Mouse (Mus musculus) thymus, postnatal 10 days (tissue): ENCODE measurements around the gene Arl15.
A peak's percentile ranks its signal among the peaks of the same experiment; 100 is the strongest.

Source experiments
- DNase-seq, 2 experiments: peaks; one replicate each; pipeline ENCODE4 v3.0.0; 2021; ENCODE audit warnings: low spot score in 2 of 2

Arl15 gene

DNA sequence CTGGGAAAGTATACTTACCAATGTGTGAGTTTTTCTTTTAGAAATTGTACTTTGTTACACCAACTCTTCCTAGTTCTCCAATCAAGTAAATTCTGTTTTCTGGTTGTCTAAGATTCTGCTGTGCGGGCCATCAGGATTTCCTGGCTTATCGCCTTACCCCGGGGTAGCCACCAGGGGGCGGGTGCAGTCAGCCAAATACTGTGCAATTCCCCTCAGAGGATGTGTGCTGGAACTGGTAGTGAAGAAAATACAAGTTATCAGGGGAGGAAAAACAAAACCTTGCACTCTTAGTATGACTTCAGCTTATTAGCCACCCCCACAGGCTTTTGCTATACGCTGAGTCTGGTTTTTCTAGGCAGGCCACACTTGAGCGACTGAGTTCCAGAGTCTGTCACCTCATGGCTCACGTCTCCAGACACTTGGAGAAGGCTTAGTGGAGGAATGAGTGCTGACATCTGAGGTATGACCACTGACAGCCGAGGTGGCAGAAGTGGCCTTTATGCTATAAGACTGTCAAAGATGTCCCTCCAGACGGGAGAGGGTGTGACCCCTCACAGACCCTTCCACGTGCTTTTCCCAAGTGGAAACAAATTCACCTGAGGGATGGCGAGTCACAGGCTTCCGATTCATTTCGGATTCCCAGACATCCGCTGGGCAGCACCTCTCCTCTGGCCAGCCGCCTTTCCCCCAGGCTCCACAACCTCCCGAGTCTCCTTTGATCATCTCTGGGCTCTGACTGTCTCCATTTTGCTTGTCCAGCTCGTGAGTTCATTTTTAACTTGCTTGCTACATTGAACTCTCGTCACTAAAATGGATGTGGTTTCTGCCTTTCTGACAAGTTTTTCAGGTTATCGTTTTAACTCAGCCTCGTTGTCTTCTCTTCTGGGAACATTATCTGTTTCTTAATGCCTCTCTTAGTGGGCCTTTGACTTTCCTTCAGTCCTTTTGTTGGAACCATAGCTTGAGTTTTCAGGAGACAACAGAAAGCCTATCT, 75.2 kb downstream of the Arl15 start:
- peak; percentile 36 to 76 for DNase-seq

DNA sequence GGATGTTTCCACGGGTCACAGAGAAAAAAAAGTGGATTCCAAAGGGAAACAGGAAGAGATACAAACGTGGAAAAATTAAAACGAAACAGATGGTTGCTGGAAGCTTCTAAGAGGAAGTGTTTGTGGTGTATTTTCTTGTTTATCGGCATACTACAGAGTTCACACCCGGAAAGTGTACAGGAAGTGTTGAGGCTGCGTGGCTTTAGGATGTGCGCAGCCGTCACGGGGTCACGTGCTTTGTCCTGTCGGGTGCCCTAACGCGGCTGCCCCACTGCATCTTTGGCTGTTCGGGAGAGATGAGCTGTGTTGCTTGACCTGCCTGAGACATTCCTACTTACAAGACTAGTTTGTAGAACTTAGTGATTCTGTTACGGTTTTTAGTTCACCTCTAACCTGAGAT, 76.1 kb downstream of the Arl15 start:
- DNase-seq: peak; percentile 18 to 28

DNA sequence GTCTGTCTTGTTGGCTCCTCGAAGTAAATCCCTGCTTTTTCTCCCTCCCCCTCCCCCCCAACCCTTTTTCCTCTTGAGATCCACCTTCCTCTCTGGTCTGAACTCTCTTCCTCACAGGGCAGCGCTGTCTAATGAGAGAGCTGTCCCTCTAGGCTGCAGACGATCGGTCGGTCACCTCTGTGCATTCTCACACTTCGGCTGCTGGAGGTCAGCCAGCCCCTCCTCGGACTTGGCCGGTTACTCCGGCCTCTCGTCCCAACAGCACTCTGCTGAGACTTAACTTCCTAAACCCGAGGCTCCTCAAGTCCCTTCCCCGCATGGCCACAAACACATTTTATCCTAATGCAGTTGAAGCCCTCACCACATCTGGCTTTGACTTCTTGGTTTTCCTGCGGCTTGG, 77.5 kb downstream of the Arl15 start:
- DNase-seq: no peak

DNA sequence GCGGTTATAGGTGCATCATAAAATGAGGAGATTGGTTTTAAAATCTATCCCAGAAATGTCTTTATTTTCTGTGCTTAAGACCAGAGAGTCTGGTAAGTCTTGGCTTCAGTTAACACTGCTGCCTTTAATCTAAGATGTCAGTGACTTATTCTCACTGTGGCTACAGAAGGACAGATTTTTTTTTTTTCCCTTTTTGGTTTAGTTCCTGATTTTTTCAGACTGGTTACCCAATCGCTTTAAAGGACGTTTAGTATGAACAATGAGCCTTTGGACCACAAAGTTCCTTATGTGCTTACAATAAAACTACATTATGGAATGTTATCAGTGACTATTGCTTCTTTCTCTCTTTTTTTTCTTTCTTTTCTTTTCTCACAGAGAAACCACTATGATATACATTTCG, 81.4 kb downstream of the Arl15 start:
- DNase-seq: no peak

DNA sequence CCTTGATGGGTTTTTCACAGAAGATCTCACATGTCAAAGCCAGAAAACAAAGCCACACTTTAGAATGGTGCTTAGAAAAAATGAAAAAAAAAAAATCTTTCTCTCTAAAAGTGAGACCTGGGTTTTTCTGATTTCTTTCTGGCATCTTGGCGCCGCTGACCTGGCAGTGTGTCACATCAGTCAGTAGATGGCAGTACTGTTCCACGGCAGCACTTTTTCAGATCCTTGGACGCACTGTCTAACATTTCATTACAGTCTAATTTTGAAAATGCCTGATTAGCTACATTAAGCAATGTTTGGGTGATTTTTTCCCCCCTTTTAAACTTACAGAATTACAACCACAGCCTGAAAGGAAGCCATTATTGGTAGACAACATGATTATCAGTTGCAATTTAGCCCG, 83.1 kb downstream of the Arl15 start:
- DNase-seq: peak; percentile 14 to 65

DNA sequence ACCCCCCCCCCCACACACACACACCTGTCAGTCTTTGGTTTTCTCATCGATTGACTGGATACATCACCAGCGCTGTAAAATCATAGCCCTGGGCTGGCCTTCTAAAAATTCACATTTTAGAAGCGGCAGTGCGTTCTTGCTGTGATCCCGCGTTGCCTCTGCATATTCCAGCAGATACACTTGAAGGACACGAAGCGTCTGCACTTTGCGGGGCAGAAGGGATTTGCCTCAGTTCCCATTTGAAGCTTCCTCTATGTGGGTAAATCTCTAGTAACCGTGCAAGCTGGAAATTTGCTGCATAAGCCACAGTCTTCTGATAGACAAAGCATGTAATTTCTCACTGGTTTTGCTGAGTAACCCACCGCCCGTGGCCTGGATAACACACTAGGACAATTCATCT, 84.3 kb downstream of the Arl15 start:
- no peak for DNase-seq

DNA sequence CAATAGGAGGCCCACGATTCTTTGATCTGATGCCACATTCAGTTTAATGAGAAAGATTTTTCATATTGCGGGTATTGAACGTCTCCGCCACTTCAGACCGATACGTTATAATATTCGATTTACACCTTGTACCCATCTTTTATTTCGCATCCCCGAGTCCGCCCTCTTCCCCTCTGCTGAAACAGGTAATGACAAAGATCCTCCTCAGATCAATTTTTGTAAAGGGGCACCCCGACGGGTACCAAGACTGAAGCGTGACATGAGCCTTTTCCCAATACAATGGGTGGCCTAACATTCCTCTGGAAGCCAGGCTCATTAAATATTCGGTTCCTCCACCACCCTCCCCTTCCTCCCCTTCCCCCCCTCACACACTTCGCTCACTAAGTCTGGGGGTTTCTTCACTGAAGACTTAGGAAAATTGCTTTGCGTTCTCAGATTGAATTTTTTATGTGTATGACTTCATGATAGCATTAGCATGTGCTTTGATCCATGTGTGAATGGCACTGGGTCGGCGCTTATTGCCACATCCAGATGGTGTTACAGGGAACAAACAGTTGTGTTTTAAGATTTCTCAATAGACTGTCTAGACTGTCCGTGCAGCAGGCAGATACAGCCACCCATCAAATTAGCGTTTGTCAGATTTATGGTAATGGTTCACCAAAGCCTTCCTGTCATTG, 85.5 kb downstream of the Arl15 start:
- DNase-seq: no peak

DNA sequence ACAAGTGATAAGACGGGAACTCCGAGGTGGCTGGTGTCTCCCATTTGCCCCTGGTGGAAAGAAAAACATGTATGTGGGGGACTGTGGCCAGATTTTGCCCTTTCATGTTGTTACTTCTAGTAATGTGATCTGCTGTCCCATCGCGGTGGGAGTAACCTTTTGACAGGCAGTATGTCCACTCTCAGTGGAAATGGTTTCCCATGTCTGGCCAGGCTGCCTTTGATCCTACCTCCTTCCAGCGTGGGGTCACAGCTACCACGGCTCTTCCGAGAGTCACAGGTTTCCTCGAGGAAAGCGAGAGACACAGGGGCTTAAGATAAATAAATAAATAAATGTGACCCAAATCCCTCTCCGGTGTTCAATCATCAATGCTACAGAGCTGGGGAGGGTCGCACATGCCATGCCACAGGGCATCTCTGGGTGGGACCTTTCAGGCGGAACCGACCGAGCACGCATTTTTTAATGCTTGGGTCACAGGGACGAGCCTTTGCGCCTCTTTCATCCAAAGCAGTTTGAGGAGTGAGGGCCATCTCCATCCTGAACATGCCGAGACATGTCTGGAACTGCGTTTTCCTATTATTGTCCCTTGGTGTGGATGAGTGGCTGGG, 86.4 kb downstream of the Arl15 start:
- no peak for DNase-seq

DNA sequence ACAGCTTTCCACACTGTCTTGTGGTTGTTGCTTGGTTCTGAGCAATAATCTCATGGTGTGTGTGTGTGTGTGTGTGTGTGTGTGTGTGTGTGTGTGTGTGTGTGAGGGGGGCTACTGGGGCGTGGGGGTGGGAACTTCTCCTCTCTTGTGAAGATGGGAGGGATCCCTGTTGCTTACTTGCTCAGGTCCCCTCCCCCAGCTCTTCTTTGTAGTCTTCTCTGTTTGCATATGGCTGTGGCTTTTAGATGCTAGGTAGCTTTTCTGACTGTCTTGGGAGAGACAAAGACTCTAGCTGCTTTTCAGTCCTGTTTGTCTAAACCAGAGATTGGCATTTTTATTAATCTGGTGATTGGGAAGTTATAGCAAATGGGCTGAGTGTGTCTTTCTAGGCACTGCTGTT, 88.7 kb downstream of the Arl15 start:
- no peak for DNase-seq

DNA sequence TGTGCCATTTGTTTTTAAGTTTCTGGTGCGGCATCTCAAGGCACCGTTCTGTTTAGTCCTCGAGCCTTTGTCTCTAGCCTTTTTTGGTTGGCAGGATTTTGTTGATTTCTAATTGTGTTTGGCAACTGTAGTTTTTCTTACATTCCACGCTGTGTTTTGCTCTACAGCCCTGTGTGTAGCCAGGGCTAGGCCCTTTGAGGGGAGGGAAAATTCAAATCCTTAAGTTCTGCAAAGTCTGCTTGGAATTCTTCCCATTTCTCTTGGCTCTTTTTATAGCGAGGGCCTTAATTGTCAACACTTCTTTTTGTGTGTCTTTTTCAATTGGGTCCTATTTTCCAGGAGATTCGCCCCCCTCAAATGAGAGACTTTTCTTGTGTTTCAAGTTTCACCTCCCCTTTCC, 92.8 kb downstream of the Arl15 start:
- no peak for DNase-seq

DNA sequence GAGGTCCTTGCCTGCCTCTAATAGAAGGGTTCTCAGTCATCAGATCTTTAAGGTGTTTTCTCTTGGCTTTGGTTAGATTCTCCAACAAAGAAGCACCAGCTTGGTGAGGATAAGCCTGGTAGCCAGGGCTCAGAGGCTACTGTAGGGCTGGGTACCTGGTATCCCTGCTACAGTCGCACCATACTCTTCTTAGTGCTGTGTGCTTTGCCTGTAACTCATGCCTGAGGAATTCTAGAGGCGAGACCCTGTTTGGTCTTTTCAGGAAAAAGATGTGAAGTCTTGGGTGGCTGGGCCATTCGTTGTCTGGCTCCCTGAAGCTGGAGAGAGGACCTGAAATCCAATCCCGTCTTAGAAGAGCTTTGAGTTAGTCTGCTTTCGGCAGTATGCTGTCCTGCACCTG, 93.8 kb downstream of the Arl15 start:
- DNase-seq: no peak

DNA sequence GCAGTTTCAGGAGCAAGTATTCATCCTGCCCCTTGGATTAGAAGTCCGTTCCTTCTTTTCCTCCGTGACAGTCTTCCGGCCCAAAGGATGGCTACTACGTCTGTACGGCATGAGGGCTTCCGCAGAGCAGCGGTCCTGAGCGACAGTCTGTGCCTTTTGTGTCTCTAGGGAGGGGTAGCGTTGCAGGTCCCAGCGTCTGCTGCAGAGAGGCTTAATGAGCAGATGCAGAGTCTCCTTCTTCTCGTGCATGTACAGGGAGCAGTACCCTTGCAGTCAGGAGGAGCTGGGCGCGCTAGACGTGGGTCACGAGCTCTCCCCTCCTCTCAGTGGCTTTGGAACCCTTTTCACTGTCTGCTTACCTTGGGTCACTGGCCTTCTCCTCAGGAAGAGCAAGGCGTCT, 94.4 kb downstream of the Arl15 start:
- no peak for DNase-seq

DNA sequence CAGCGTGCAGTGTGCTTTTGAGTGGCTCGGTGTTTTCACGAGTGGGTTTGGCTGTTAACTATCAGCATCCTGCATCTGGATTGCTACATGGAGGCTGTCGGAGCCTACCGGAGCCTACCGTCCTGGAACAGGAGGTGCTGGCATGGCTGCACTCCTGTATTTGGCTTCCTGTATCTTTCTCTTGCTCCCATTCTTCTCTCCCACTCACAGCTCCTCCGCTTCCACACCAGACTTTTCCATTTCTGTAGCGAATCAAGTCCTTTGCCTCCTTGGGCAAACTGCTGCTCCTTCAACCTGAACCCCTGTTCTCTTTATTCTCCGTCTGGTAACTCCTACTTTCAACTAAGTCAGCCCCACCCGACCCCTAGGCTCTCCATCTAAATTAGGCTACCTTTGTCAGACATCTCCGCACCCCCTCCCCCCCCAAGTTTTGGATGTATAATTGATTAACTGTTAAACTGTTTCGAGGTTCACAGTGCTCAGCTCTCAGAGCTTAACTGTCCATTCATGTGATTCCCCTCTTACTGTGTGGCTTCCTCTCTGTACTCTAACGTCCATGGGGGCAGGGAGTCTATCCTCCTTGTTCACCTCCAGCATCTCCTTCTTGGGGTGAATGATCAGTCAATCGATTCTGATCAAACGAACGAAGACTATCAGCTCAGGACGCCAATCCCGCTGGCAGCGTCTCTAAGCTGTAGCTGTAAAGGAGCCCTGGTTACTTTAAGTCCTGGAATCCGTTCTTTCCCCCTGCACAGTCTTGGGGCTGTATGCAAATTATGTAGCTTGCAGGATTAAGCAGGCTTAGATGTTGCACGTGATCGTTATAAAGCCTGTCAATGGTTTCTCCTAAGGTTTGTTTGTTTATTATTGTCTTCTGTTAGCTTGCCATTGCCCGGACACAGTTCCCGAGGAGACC, 95.1 kb downstream of the Arl15 start:
- DNase-seq: no peak

DNA sequence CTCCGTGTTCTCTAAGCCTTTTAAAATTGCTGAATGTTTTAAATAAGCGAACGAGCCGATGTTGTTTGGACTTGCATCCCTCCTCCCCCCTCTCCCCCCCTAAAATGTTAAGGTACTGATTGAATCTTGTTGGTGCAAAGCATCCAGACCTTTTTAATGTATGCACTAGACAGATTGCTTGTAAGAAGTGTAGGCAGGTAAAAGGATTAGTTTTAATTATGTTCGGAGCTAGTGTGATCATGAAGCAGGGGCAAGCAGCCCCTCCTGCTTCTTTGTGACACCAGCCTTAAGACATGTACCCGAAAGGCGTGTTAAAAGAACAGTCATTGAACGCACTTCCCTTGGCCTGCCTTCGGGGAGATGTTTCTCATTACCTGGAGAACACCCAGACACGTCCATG, 102.4 kb downstream of the Arl15 start:
- no peak for DNase-seq

DNA sequence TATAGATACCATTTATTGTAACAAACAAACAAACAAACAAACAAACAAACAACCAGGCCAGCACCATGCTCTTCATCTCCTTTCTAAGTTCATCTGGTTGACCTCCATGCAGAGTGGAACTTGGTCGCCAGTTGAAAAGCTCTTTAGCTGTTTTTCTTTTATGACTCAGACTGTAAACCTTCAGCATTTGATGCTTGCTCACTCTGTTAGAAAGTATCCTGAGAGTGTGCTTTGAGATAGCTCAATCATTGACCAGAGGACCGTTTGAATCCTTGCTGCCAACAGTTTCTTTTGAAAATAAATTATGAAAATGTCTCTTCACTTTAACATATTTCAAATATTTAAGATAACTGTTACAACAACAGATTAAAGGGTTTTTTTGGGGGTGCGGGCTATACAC, 103.2 kb downstream of the Arl15 start:
- no peak for DNase-seq

DNA sequence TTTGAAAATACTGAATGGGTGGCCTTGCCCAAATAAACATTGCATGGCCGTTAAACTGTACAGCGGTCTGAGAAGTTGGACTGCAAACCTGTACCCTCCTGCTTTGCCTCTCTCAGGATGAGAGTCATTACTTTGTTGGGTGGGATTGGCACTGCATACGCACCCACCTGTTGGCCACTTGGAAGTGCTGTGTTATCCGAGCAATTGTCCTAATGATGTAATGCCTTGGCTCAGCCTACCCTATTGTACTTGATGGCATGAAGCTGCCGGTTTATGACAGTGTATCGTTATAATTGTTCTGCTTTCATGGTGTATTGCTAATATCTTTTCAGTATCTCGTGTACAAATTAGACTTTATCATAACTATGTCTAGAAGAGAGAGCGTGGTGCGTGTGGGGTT, 103.6 kb downstream of the Arl15 start:
- DNase-seq: no peak

DNA sequence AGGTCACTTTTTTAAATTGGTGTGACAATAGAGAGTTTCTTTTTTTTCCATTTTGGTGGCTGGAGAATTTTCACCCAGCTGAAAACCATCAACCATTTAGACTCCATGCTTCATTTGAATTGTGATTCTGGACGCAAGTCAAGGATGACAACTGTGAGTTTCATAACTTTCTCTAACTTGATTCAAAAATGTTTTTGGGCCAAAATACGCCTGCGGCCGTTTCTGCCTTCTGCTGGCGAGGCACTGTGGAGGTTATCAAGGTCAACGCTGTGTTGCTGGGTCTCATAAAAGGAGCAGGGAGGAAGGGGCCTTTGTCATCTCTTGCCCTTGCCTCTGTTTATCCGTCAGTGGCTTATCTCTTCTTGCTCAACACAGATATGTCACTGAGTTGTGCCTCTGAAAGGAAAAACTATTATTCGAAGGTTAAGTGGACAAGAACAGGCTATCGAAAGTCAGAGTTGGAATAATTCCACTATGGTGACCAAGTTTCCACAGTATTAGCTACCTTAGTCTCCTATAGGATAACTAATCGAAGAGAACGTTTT, 106.8 kb downstream of the Arl15 start:
- DNase-seq: no peak

DNA sequence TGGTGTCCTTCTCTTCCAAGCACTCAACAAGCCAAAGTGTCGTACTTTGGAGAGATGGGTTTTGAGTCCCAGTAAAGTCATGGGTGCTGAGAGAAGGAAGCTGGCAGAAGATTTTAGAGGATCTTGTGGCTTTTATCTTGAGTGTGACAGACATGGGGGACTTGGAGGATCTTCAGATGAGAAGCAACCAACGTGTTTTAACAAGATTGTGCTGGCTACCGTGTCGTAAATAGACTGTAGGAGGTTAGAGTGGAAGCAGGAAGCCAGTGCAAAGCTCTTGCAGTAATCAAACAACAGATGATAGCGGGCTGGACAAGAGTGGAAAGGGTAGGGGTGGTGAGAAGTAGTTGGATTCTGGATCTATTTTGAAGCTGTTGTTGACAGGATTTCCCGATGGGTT, 109.0 kb downstream of the Arl15 start:
- no peak for DNase-seq

DNA sequence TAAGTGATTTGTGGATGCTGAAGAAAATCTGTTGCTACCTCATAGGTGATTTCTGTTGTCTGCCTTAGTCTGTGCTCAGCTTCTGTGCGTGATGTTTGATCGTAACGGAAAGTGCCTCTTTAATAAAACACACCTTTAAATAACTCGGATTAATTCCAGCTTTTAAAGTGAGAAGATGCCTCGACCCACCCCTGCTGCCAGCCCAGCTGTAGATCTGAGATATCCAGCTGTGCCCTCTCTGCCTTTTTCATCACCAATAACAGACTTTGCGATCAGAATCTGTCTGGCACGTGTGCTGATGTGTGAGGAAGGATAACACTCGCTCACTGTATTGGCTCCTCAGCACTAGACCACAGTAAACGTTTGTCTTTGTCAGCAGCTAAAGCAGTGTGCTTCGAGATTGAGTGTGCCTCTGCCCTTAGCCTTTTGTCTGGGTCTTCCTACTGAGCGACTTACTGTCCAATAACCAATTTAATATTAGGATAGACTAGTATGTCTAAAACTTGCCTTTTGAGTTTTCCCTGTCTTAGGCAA, 117.7 kb downstream of the Arl15 start:
- no peak for DNase-seq

DNA sequence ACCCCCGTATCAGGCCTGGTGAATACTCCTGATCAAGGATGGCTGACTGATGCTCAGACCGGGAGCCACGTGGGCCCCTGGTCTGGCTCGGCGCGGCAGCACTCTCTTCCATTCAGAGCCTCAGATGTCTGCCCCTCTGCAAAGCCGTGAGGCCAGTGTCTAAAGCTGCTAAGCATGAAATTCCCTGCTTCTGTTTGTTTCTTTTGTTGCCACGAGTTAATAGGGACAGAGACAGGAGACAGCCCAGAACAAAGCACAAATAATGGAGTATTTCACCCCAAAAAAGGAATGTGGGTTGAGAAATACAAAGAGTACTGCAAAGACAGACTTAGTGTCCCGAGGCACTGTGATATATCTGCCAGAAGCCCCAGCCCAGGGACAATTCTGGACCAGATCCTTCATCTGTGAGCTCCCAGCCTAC, 120.3 kb downstream of the Arl15 start:
- DNase-seq: no peak

DNA sequence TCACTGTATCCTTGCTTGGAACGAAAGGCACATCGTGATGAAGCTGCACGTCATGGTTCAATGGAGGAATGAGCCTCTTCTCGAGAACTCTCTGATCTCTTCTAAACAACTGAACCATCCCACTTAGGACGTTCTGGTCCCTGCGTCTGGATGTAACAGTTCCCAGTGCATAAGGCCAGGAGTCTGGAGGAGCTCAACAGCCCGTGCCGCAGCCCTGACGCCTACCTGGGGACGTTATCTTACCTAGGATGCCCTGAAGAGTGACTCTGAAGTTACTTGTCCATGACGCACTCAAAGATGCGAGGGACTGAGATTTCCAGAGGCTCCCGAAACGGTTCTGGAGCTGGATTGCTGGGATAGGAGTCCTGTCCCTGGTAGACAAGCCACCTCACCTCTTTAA, 121.4 kb downstream of the Arl15 start:
- no peak for DNase-seq
